Mouse (Mus musculus) B cell, adult 2 months (primary cell): ENCODE results near the gene Gprin1.
A peak's percentile ranks its signal among the peaks of the same experiment; 100 is the strongest.
"Not testable (repeated sequence)": the region's sequence is repeated elsewhere in the genome, so short reads cannot be mapped to it uniquely, and the experiment has no call there.

Experiments
- DNase-seq, 2 experiments: peaks; one replicate each; pipeline ENCODE4 v3.0.0; 2022

Gene Gprin1

GRCm38 (mm10) chr13:54749864-54750411 lies at the start of gene Gprin1:
Gprin1 (minus strand) TSS chr13:54749874.
- no peak for DNase-seq

- no peak for DNase-seq
Observed at GRCm38 (mm10) chr13:54798740-54799139, 49.1 kb upstream of the Gprin1 start.

GRCm38 (mm10) chr13:54797861-54798643 lies 48.4 kb upstream of the Gprin1 start:
- DNase-seq = no peak

GRCm38 (mm10) chr13:54797356-54797755 lies 47.7 kb upstream of the Gprin1 start:
- peak; percentile 53 to 56 for DNase-seq

GRCm38 (mm10) chr13:54794843-54795242 lies 45.2 kb upstream of the Gprin1 start:
- DNase-seq = no peak

GRCm38 (mm10) chr13:54794002-54794577 lies 44.4 kb upstream of the Gprin1 start:
- DNase-seq = no peak

GRCm38 (mm10) chr13:54792259-54793230 lies 42.9 kb upstream of the Gprin1 start:
- DNase-seq = peak; percentile 46 to 61

- peak in 1 of 2 experiments; percentile 25 for DNase-seq
Observed at GRCm38 (mm10) chr13:54789561-54790397, 40.1 kb upstream of the Gprin1 start.

GRCm38 (mm10) chr13:54788740-54789560 lies 39.3 kb upstream of the Gprin1 start, which contains the start of gene Tspan17:
Tspan17 (plus strand) TSS chr13:54789377.
- peak; percentile 98 to 99 for DNase-seq

GRCm38 (mm10) chr13:54787591-54787990 lies 37.9 kb upstream of the Gprin1 start:
- not testable (repeated sequence) for DNase-seq

- no peak for DNase-seq
Observed at GRCm38 (mm10) chr13:54783698-54784097, 34.0 kb upstream of the Gprin1 start, which contains the start of gene Eif4e1b. Eif4e1b (plus strand) TSS chr13:54783998.

GRCm38 (mm10) chr13:54783235-54783634 lies 33.6 kb upstream of the Gprin1 start:
- DNase-seq = no peak

GRCm38 (mm10) chr13:54781086-54781485 lies 31.4 kb upstream of the Gprin1 start:
- no peak for DNase-seq

- DNase-seq = no peak
Observed at GRCm38 (mm10) chr13:54780592-54780991, 30.9 kb upstream of the Gprin1 start.

GRCm38 (mm10) chr13:54767012-54767411 lies 17.3 kb upstream of the Gprin1 start:
- DNase-seq = no peak

GRCm38 (mm10) chr13:54766192-54766768 lies 16.6 kb upstream of the Gprin1 start, which contains the start of gene Sncb:
Sncb (minus strand) TSS chr13:54766595.
- peak; percentile 80 to 81 for DNase-seq

- peak in 1 of 2 experiments; percentile 9 for DNase-seq
Observed at GRCm38 (mm10) chr13:54765281-54766191, 15.9 kb upstream of the Gprin1 start.

GRCm38 (mm10) chr13:54760906-54761305 lies 11.2 kb upstream of the Gprin1 start:
- no peak for DNase-seq

- no peak for DNase-seq
Observed at GRCm38 (mm10) chr13:54760164-54760795, 10.6 kb upstream of the Gprin1 start.
